Comparison of ENCODE assay signal across 9 mouse cellular contexts in genomic region chr10:53399053-53399452, GRCm38 (mm10). TPM values are rescaled to one million over a fixed set of nuclear protein-coding genes. Genes with fewer than 3 reads are reported as not detected.
DNase-seq lines count a peak whose midpoint lies in the region; ATAC-seq and TF ChIP-seq lines count a peak whose summit lies in the region.
"Had no signal": no experiment of that assay in that cellular context is flagged by ENCODE, and none has a peak within 500 bp of the region (broad histone marks: within the 10 kb centered on the region; RNA-seq: fewer than 3 reads in every experiment).

No protein-coding gene starts in this region.

- ATAC-seq in hindbrain, embryonic 13.5 days (ENCODE audit: low FRiP score), result no peak
- no peak for ATAC-seq in midbrain, postnatal 0 days (ENCODE audit: low FRiP score)
- ATAC-seq in forebrain, embryonic 15.5 days (replicated peaks), result no peak
- no peak for ATAC-seq in stomach, embryonic 16.5 days (ENCODE audit: insufficient read depth, low FRiP score)
- ATAC-seq: activated CD4-positive, CD25-positive, alpha-beta regulatory T cell, adult 4 months had no signal

- H3K9ac ChIP-seq in hindbrain, embryonic 13.5 days, result no peak overlapping the region
- H3K9ac ChIP-seq in midbrain, postnatal 0 days (replicated peaks; ENCODE audit: low read length, poor library complexity, severe bottlenecking), result no peak overlapping the region
- no peak overlapping the region for H3K9ac ChIP-seq in forebrain, embryonic 15.5 days (replicated peaks)
- H3K9ac ChIP-seq in stomach, embryonic 16.5 days (ENCODE audit: low read length), result no peak overlapping the region

- H3K36me3 ChIP-seq in hindbrain, embryonic 10.5 days, result no peaks in the 10 kb centered on the region
- H3K36me3 ChIP-seq in hindbrain, embryonic 13.5 days, result no peaks in the 10 kb centered on the region
- H3K36me3 ChIP-seq in midbrain, embryonic 10.5 days, result no peaks in the 10 kb centered on the region
- no peaks in the 10 kb centered on the region for H3K36me3 ChIP-seq in midbrain, postnatal 0 days (ENCODE audit: insufficient read depth, low read length)
- no peaks in the 10 kb centered on the region for H3K36me3 ChIP-seq in forebrain, embryonic 15.5 days
- no peaks in the 10 kb centered on the region for H3K36me3 ChIP-seq in stomach, embryonic 16.5 days (ENCODE audit: control insufficient read depth, insufficient read depth, low read length)
- no peaks in the 10 kb centered on the region for H3K36me3 ChIP-seq in thymus, adult 2 months (ENCODE audit: control insufficient read depth, insufficient read depth, low read length)
- H3K36me3 ChIP-seq: liver, embryonic 13.5 days had no signal

- TF ChIP-seq CTCF in midbrain, postnatal 0 days (IDR thresholded peaks at IDR 0.05), result no peak
- no peak for TF ChIP-seq CTCF in thymus, adult 2 months (IDR thresholded peaks at IDR 0.05; ENCODE audit: borderline replicate concordance, control insufficient read depth, extremely low read depth, insufficient read depth, low read length, poor library complexity)

- peak overlapping the region; percentile 82 for H3K27ac ChIP-seq in hindbrain, embryonic 10.5 days
- no peak overlapping the region for H3K27ac ChIP-seq in hindbrain, embryonic 13.5 days
- peak overlapping the region; percentile 77 for H3K27ac ChIP-seq in midbrain, embryonic 10.5 days (replicated peaks)
- H3K27ac ChIP-seq in midbrain, postnatal 0 days (ENCODE audit: low read depth, low read length), result no peak overlapping the region
- peak overlapping the region; percentile 55; the same call in 1 of the 2 replicates for H3K27ac ChIP-seq in forebrain, embryonic 15.5 days (replicated peaks)
- peak overlapping the region; percentile 84 for H3K27ac ChIP-seq in stomach, embryonic 16.5 days (ENCODE audit: low read length)
- H3K27ac ChIP-seq in thymus, adult 2 months (ENCODE audit: control insufficient read depth, insufficient read depth, low read length), result no peak overlapping the region
- H3K27ac ChIP-seq: liver, embryonic 13.5 days had no signal

- DNase-seq in hindbrain, embryonic 10.5 days (ENCODE audit: low spot score), result no peak
- DNase-seq in midbrain, embryonic 10.5 days (ENCODE audit: low spot score), result no peak
- DNase-seq in midbrain, postnatal 0 days (ENCODE audit: low spot score), result no peak
- no peak for DNase-seq in thymus, adult 2 months
- DNase-seq: liver, embryonic 13.5 days had no signal

- H3K4me2 ChIP-seq in hindbrain, embryonic 13.5 days, result no peak overlapping the region
- no peak overlapping the region for H3K4me2 ChIP-seq in midbrain, postnatal 0 days (ENCODE audit: low read depth, low read length, poor library complexity, severe bottlenecking)
- H3K4me2 ChIP-seq in forebrain, embryonic 15.5 days (replicated peaks), result no peak overlapping the region
- peak overlapping the region; percentile 51; the same call in 1 of the 2 replicates for H3K4me2 ChIP-seq in stomach, embryonic 16.5 days (ENCODE audit: low read depth, low read length)

- no peaks in the 10 kb centered on the region for H3K9me3 ChIP-seq in hindbrain, embryonic 10.5 days
- no peaks in the 10 kb centered on the region for H3K9me3 ChIP-seq in hindbrain, embryonic 13.5 days
- H3K9me3 ChIP-seq in midbrain, embryonic 10.5 days (replicated peaks), result no peaks in the 10 kb centered on the region
- H3K9me3 ChIP-seq in midbrain, postnatal 0 days (ENCODE audit: low read length), result no peaks in the 10 kb centered on the region
- H3K9me3 ChIP-seq in forebrain, embryonic 15.5 days, result no peaks in the 10 kb centered on the region
- H3K9me3 ChIP-seq in stomach, embryonic 16.5 days (replicated peaks; ENCODE audit: control insufficient read depth, low read length), result no peaks in the 10 kb centered on the region
- H3K9me3 ChIP-seq: liver, embryonic 13.5 days had no signal

- H3K4me3 ChIP-seq in hindbrain, embryonic 10.5 days, result no peak overlapping the region
- no peak overlapping the region for H3K4me3 ChIP-seq in hindbrain, embryonic 13.5 days
- no peak overlapping the region for H3K4me3 ChIP-seq in midbrain, embryonic 10.5 days
- H3K4me3 ChIP-seq in midbrain, postnatal 0 days (ENCODE audit: low read depth, low read length), result no peak overlapping the region
- no peak overlapping the region for H3K4me3 ChIP-seq in forebrain, embryonic 15.5 days
- no peak overlapping the region for H3K4me3 ChIP-seq in stomach, embryonic 16.5 days (replicated peaks; ENCODE audit: low read length)
- no peak overlapping the region for H3K4me3 ChIP-seq in thymus, adult 2 months (ENCODE audit: control insufficient read depth, insufficient read depth, low read length)
- H3K4me3 ChIP-seq: liver, embryonic 13.5 days had no signal

- H3K4me1 ChIP-seq in hindbrain, embryonic 10.5 days (replicated peaks), result peaks cover 27% of the 10 kb centered on the region
- H3K4me1 ChIP-seq in hindbrain, embryonic 13.5 days (replicated peaks), result peaks cover 7% of the 10 kb centered on the region; the same call in 1 of the 2 replicates
- H3K4me1 ChIP-seq in midbrain, embryonic 10.5 days, result peaks cover 16% of the 10 kb centered on the region
- H3K4me1 ChIP-seq in midbrain, postnatal 0 days (ENCODE audit: insufficient read depth, low read length), result no peaks in the 10 kb centered on the region
- H3K4me1 ChIP-seq in forebrain, embryonic 15.5 days, result peaks cover 17% of the 10 kb centered on the region
- H3K4me1 ChIP-seq in stomach, embryonic 16.5 days (ENCODE audit: control insufficient read depth, insufficient read depth, low read length), result no peaks in the 10 kb centered on the region
- H3K4me1 ChIP-seq in thymus, adult 2 months (replicated peaks; ENCODE audit: control insufficient read depth, insufficient read depth, low read length), result no peaks in the 10 kb centered on the region

- WGBS in hindbrain, embryonic 10.5 days, result 62% methylated on average over 3 of the region's 3 CpGs
- 55% methylated on average over 3 of the region's 3 CpGs for WGBS in hindbrain, embryonic 13.5 days
- 60% methylated on average over 3 of the region's 3 CpGs for WGBS in midbrain, embryonic 10.5 days
- 56% methylated on average over 3 of the region's 3 CpGs for WGBS in midbrain, postnatal 0 days
- WGBS in forebrain, embryonic 15.5 days, result 55% methylated on average over 3 of the region's 3 CpGs
- WGBS in stomach, embryonic 16.5 days, result 45% methylated on average over 3 of the region's 3 CpGs
- WGBS in thymus, adult 2 months, result 38% methylated on average over 3 of the region's 3 CpGs

- no peaks in the 10 kb centered on the region for H3K27me3 ChIP-seq in hindbrain, embryonic 10.5 days (ENCODE audit: insufficient read depth, poor library complexity, severe bottlenecking)
- H3K27me3 ChIP-seq in hindbrain, embryonic 13.5 days, result no peaks in the 10 kb centered on the region
- no peaks in the 10 kb centered on the region for H3K27me3 ChIP-seq in midbrain, embryonic 10.5 days (ENCODE audit: low read depth, poor library complexity, severe bottlenecking)
- H3K27me3 ChIP-seq in midbrain, postnatal 0 days (ENCODE audit: insufficient read depth, low read length), result no peaks in the 10 kb centered on the region
- no peaks in the 10 kb centered on the region for H3K27me3 ChIP-seq in forebrain, embryonic 15.5 days
- no peaks in the 10 kb centered on the region for H3K27me3 ChIP-seq in stomach, embryonic 16.5 days (ENCODE audit: control insufficient read depth, insufficient read depth, low read length)
- H3K27me3 ChIP-seq in thymus, adult 2 months (ENCODE audit: control insufficient read depth, insufficient read depth, low read length), result no peaks in the 10 kb centered on the region
- H3K27me3 ChIP-seq: liver, embryonic 13.5 days had no signal

- no peak for TF ChIP-seq POLR2A in thymus, adult 2 months (IDR thresholded peaks at IDR 0.05; ENCODE audit: control insufficient read depth, extremely low read depth, insufficient read depth, low read length, poor library complexity)

RNA-seq across cellular contexts. Expression of gene Cep85l, which starts 19.3 kb away (rescaled TPM):
- polyA plus RNA-seq in hindbrain, embryonic 10.5 days (2016; fragmentation: Nextera tagmentation; extraction: Ambion mirVana), result 4.6 TPM in 2 replicates
- polyA plus RNA-seq in hindbrain, embryonic 13.5 days (2015; fragmentation: Nextera tagmentation; extraction: Ambion mirVana), result 5.7 TPM in 2 replicates
- polyA plus RNA-seq in midbrain, embryonic 10.5 days (2016; fragmentation: Nextera tagmentation; extraction: Ambion mirVana), result 2.7 and 3.9 TPM in 2 replicates
- 14.3 and 15.2 TPM in 2 replicates for total RNA-seq in midbrain, postnatal 0 days (2014; rRNA removed)
- polyA plus RNA-seq in midbrain, postnatal 0 days (2015; fragmentation: Nextera tagmentation; extraction: Ambion mirVana), result 4.3 and 6.0 TPM in 2 replicates
- polyA plus RNA-seq in forebrain, embryonic 15.5 days (2015; fragmentation: Nextera tagmentation; extraction: Ambion mirVana), result 9.0 and 10.1 TPM in 2 replicates
- 2.7 and 3.1 TPM in 2 replicates for polyA plus RNA-seq in stomach, embryonic 16.5 days (2015; fragmentation: Nextera tagmentation; extraction: Ambion mirVana)
- polyA plus RNA-seq in thymus, adult 2 months (2012; rRNA removed), result 1.8 and 1.9 TPM in 2 replicates

Comparison
In these comparisons a context has a peak if more than half of its experiments do, and no peak if none do; other contexts are left out.
1. H3K27ac ChIP-seq: peak in hindbrain, embryonic 10.5 days (single experiment), midbrain, embryonic 10.5 days (single experiment), forebrain, embryonic 15.5 days (single experiment) and stomach, embryonic 16.5 days (single experiment); none in hindbrain, embryonic 13.5 days (single experiment), midbrain, postnatal 0 days (single experiment) and thymus, adult 2 months (single experiment).